In genomic region chr11:109030486-109030885, GRCm38 (mm10) we compare ENCODE assay signal across 8 mouse cellular contexts.
DNase-seq lines count a peak whose midpoint lies in the region; ATAC-seq and TF ChIP-seq lines count a peak whose summit lies in the region.

No protein-coding gene starts in this region.

- intact Hi-C loops in heart, adult 2 months (cut with DNase I) = loop anchor here (1.0 kb wide), 2 partner anchors 105 to 580 kb away; no protein-coding TSS in a partner anchor

- H3K36me3 ChIP-seq in heart, adult 2 months (ENCODE audit: control insufficient read depth, insufficient read depth, low read length) = no peaks in the 10 kb centered on the region
- H3K36me3 ChIP-seq in heart, embryonic 11.5 days (ENCODE audit: control insufficient read depth, insufficient read depth, low read length) = no peaks in the 10 kb centered on the region

- no peak for ATAC-seq in heart, embryonic 11.5 days (replicated peaks; ENCODE audit: insufficient number of reproducible peaks, low FRiP score, low TSS enrichment)
- ATAC-seq in megakaryocyte-erythroid progenitor cell, adult 5-6 weeks (replicated peaks; ENCODE audit: low FRiP score, low TSS enrichment, poor library complexity, severe bottlenecking) = peak; percentile 73; the same call in 1 of the 2 replicates

- 17% methylated on average over 3 of the region's 3 CpGs for WGBS in heart, adult 2 months
- 15% methylated on average over 3 of the region's 3 CpGs for WGBS in heart, embryonic 11.5 days (ENCODE audit: insufficient replicate concordance)

- 0 out of 2 replicates have a peak, but pooled peaks have one; percentile 28 for TF ChIP-seq EP300 in heart, adult 2 months (IDR thresholded peaks at IDR 0.05; ENCODE audit: insufficient read depth, low read depth, low read length)

- peak; percentile 70 for TF ChIP-seq CTCF in heart, adult 2 months (IDR thresholded peaks at IDR 0.05)
- TF ChIP-seq CTCF in embryonic fibroblast, embryonic 13.5 days (IDR thresholded peaks at IDR 0.05; ENCODE audit: borderline replicate concordance, insufficient read depth, low read length) = peak; percentile 57; the same call in 1 of the 2 replicates
- peak; percentile 76 for TF ChIP-seq CTCF in layer of hippocampus, adult 2 months (conservative IDR thresholded peaks at IDR 0.05)

- peak; percentile 29 to 64 for DNase-seq in heart, adult 2 months
- DNase-seq in B cell, adult 2 months = peak; percentile 8 to 19
- DNase-seq in adrenal gland, postnatal 14 days = peak; percentile 74
- peak; percentile 14 to 67 for DNase-seq in layer of hippocampus, adult 2 months (ENCODE audit: low spot score in 2 of 2)
- DNase-seq in ovary, adult 18-20 months (ENCODE audit: low spot score) = no peak

- no peak overlapping the region for H3K4me3 ChIP-seq in heart, adult 2 months
- no peak overlapping the region for H3K4me3 ChIP-seq in heart, embryonic 11.5 days (ENCODE audit: low read depth, low read length)
- H3K4me3 ChIP-seq in embryonic fibroblast, embryonic 13.5 days (ENCODE audit: insufficient read depth, low read length) = no peak overlapping the region
- no peak overlapping the region for H3K4me3 ChIP-seq in layer of hippocampus, adult 2 months

- H3K4me1 ChIP-seq in heart, adult 2 months (ENCODE audit: control insufficient read depth, insufficient read depth, low read length) = no peaks in the 10 kb centered on the region
- no peaks in the 10 kb centered on the region for H3K4me1 ChIP-seq in heart, embryonic 11.5 days (ENCODE audit: control insufficient read depth, insufficient read depth, low read length)
- H3K4me1 ChIP-seq in embryonic fibroblast, embryonic 13.5 days (ENCODE audit: control insufficient read depth, insufficient read depth, low read length) = no peaks in the 10 kb centered on the region

- no peaks in the 10 kb centered on the region for H3K79me2 ChIP-seq in heart, adult 2 months (replicated peaks; ENCODE audit: control insufficient read depth, insufficient read depth, low read length)

- H3K9me3 ChIP-seq in heart, embryonic 11.5 days (replicated peaks; ENCODE audit: control insufficient read depth, low read length) = no peaks in the 10 kb centered on the region

- no peak overlapping the region for H3K9ac ChIP-seq in heart, adult 2 months (ENCODE audit: low read depth, low read length)
- H3K9ac ChIP-seq in heart, embryonic 11.5 days (ENCODE audit: low read depth, low read length) = no peak overlapping the region

- no peak overlapping the region for H3K27ac ChIP-seq in heart, adult 2 months
- no peak overlapping the region for H3K27ac ChIP-seq in heart, embryonic 11.5 days (ENCODE audit: low read depth, low read length)
- no peak overlapping the region for H3K27ac ChIP-seq in embryonic fibroblast, embryonic 13.5 days (ENCODE audit: insufficient read depth, low read length)
- H3K27ac ChIP-seq in layer of hippocampus, adult 2 months = no peak overlapping the region

- H3K4me2 ChIP-seq in heart, embryonic 11.5 days = no peak overlapping the region

- no peaks in the 10 kb centered on the region for H3K27me3 ChIP-seq in heart, adult 2 months (ENCODE audit: control insufficient read depth, insufficient read depth, low read length)
- H3K27me3 ChIP-seq in heart, embryonic 11.5 days (ENCODE audit: control insufficient read depth, insufficient read depth, low read length) = peaks cover 5% of the 10 kb centered on the region; the same call in 1 of the 2 replicates

- no peak for TF ChIP-seq POLR2A in heart, adult 2 months (IDR thresholded peaks at IDR 0.05; ENCODE audit: insufficient read depth, low read depth, low read length)
- no peak for TF ChIP-seq POLR2A in embryonic fibroblast, embryonic 13.5 days (IDR thresholded peaks at IDR 0.05; ENCODE audit: low read depth, low read length)
